Mouse (Mus musculus): ENCODE results near the gene Pik3r6.

The Pik3r6 gene

GRCm38 (mm10) chr11:68502902-68503629, at the start of gene Pik3r6:
Gene Pik3r6 (plus strand): TSS chr11:68503019.
- DNase-seq (ENCODE audit: low read depth), result no peak

DNA sequence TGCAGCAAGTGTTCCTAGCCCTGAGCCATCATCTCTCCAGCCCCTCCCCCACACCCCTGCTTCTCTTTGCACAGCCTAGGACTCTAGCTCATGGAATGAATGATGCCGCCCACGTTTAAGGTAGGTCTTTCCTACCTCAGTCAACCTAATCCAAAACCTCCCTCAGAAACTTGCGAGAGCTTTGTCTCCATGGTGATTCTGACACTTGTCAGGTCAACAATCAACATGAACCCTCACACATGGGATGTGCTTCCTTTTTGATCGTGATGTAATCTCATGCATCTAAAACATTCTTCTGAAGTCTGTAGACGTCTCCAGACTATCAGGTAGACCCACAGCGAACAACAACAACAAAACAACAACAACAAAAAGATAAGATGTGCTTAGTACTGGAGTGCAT, 49.5 kb upstream of the Pik3r6 start:
- DNase-seq (ENCODE audit: low read depth), result no peak

DNA sequence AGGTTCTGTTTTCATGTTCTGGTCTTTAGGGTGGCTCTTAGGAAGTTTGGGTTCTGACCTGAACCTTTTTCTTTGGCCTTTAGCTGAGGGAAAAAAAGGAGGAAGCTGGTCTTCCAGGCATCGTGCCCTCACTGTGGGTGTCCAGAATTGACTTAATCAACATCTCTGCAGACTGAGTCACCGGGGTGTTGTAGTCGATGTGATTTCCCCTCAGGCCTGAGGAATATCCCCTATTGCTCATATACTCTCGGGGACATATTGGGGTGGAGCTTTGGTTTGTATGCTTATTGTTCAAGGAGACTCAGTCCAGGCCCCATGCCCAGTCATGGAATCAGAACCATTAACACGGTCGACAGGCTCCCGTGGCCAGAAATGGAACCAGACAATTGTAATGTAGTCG, 44.7 kb upstream of the Pik3r6 start:
- DNase-seq (ENCODE audit: low read depth), result no peak

DNA sequence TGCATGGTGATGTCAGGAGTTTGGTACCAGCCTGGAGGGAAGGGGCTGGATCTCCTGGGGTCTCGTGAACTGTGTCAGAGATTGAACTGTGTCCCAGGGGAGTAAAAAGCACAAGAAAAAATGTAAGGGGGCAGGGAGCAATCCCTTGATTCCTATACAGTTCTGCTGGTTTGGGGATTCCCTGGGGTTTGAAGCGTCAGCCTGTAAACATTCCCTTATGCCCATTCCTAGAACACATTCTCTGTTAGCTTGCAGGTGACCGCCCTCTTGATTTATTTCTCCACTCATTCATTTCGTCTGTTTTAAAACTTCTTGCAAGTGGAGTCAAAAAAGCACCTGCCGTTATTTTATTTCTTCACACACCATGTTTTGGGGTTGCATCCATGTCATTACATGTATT, 43.8 kb upstream of the Pik3r6 start:
- DNase-seq (ENCODE audit: low read depth), result no peak

GRCm38 (mm10) chr11:68459486-68459885, 43.3 kb upstream of the Pik3r6 start:
- DNase-seq (ENCODE audit: low read depth), result no peak

DNA sequence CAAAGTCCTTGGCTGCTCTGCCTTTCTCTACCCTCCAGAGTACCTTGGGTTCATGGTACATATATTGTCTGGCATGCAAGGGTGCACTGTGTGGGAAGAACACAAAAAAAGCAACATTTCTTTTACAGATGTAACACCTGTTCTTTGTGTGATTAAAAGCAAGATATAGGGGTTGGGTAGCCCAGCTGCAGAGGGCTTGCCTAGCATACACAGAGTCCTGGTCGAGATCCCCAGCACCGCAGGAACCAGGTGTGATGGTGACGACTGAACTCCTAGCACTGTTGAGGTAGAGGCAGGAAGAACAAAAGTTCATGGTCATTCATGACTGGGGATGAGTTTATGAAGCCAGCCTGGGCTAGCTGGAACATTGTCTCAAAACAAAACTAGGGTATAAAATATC, 40.1 kb upstream of the Pik3r6 start:
- no peak for DNase-seq (ENCODE audit: low read depth)

GRCm38 (mm10) chr11:68464260-68464659, 38.6 kb upstream of the Pik3r6 start:
- DNase-seq (ENCODE audit: low read depth), result no peak

- no peak for DNase-seq (ENCODE audit: low read depth)
Measured at GRCm38 (mm10) chr11:68465090-68465489, 37.7 kb upstream of the Pik3r6 start.

DNA sequence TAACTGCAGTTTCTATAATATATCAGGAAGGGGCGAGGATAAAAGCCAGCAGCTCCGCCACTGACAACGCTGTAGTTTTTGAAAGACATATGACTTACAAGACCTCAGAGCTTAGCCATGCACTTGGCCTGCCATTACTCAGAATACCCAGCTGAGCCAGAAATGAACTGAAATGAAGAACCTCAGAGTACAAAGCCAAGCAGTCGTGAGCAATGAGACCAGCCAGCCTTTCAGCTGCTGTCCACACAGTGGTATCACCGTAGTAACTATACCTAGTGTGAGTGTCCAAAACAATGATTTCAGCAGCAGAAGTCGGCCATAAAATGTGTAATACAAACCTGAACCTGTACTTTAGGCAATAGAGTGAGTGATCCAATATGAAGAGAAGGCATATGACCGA, 35.4 kb upstream of the Pik3r6 start:
- DNase-seq (ENCODE audit: low read depth), result no peak

GRCm38 (mm10) chr11:68467962-68468612, 34.7 kb upstream of the Pik3r6 start:
- no peak for DNase-seq (ENCODE audit: low read depth)

DNA sequence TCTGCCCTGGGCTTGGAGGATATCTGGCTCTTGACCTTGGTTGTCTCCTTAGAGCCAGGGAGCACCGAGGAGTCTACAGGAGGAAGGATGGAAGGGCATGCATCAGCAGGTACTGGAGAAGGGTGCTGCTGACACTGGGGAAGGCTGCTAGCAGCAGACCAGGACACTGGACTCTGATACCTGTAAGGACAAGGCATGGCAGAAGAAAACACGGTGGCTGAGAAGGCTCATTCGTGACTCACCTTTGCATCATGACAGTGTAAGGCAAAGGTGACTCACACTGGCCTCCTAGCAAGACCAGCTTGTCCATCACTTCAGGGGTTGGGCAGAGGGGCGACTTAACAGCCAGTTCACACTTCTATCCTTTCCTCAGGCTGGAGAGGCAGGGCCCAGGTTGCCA, 33.9 kb upstream of the Pik3r6 start:
- no peak for DNase-seq (ENCODE audit: low read depth)

DNA sequence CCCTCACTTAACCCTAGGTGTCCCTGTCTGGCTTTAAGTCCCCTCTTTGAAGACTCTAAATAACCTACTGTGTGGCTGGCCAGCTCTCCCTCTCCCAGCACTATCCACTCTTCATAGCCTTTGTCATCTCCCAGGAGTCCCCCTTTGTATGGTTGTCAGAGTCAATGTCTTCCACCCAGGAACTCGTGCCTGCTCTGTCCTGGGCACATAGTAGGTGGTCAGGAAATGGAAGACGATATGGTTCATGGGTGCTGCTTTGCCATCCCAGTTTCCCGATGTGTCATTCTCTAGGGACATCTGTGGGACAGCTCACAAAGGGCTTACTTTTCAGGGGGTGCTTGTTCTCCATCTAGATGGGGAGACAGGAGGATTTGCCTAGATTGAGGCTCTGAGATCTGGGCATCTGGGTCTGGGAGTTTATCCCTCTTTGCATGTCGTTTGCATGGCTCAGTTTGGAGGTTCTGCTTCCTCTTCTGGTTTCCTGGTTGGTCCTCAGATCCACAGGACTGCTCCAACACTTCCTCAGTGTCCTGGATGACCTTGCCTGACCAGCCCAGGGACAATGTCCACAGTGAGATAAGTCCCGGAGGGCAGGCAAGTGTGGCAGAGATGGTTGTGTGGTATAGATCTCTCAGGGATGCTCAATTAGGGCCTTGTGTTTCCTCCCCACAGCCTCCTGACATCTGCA, 30.5 kb upstream of the Pik3r6 start:
- no peak for DNase-seq (ENCODE audit: low read depth)

GRCm38 (mm10) chr11:68474600-68474999, 28.2 kb upstream of the Pik3r6 start:
- DNase-seq (ENCODE audit: low read depth), result no peak

DNA sequence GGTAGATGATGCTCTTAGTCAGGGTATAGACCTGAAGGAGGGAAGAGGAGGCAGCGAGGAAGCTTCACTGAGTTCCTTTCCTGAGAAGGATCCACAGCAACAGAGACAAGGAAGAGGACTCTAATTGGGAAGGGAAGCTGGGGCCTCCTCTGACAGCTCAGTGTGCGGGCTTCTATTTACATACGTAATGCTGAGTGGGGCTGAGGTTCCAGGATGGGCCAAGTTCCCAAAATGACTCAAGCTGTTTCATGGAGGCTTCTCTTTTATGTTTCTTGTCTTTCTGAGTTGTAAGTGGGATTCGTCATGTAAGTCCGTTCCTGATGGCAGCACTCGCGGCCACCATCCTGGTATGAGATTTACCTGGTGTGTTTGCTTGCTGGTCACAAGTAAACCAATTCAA, 27.1 kb upstream of the Pik3r6 start:
- no peak for DNase-seq (ENCODE audit: low read depth)

DNA sequence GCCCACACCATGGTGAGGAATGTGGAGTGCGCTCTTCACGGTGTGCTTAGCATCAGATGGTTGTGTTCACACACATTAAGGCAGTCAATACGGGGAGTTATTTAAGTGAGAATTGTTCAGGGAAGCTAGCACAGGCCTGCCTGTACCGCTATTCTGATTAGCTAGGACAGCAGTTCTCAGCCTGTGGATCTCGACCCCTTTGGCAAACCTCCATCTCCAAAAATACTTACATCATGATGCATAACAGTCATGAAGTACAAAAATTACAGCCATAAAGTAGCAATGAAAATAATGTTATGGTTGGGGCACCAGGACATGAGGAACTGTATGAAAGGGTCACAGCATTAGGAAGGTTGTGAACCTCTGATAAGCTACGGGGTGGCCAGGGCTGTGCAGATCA, 25.2 kb upstream of the Pik3r6 start:
- no peak for DNase-seq (ENCODE audit: low read depth)

- DNase-seq (ENCODE audit: low read depth), result no peak
Measured at GRCm38 (mm10) chr11:68478574-68478981, 24.2 kb upstream of the Pik3r6 start.

DNA sequence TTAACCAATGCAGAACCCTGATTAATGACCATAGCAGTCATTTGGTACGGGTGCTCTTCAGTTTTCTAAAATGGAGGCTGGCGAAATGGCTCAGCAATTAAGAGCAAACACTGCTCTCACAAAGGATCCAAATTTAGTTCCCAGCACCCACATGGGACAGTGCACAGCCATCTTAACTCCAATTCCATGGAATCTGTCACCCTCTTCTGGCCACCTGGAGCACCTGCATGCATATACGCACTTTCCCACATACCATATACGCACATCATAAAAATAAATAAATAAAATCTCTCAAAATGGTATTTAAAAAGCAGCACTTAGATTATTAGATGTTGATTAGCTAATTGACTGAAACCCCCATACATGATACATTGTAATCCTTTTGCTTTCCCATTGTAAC, 22.2 kb upstream of the Pik3r6 start:
- DNase-seq (ENCODE audit: low read depth), result no peak

DNA sequence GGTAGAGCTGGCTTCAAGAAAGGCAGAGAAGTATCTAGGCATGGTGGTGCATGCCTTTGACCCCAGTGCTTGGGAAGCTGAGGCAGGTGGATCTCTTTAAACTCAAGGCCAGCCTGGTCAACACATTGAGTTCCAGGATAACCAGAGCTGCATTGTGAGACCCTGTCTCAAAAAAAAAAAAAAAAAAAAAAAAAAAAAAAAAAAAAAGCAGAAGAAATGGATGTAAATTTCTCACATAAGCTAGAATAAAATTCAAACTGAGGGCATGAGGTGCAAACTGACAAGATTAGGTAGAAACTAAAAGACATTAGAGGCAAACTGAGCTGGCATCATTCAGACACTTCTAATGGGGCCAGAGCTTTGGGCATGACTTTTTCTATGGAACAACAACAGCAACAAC, 20.8 kb upstream of the Pik3r6 start:
- DNase-seq (ENCODE audit: low read depth), result no peak

DNA sequence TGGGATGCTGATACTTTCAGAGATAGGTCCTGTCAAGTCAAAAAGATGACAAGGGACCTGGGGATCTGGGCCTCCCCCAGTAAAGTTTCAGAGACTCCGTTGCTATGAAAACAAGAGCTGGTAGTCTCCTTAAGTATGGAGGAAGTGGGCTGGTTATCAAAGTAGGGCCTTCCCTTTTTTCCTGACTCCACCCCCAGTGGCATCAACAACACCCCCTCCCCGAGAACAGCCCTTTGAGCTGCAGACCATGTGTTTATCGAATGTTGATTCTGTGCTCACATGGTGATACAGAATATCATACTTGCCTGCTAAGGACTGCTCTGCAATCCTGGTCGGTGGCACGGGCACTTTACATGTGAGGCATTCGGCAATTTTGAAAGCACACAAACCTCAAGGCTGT, 19.6 kb upstream of the Pik3r6 start:
- DNase-seq (ENCODE audit: low read depth), result no peak

DNA sequence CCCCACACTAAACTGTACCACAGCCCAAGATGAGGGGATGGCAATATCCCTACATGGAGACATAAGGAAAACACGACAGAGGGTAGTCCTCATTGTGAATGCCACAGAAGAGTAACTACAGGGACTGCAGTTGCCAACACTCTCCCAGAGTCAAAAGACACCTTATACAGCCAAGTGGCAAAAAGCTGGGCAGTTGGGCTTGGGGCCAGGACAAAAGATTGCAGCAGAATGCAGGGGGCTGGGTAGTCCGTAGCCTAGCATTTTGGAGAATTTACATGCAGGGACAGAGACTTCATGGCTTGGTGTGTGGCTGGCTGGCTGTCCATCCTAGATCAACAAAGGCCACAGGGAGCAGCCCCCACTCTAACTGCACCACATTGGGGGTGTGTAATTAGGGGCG, 18.4 kb upstream of the Pik3r6 start:
- no peak for DNase-seq (ENCODE audit: low read depth)

DNA sequence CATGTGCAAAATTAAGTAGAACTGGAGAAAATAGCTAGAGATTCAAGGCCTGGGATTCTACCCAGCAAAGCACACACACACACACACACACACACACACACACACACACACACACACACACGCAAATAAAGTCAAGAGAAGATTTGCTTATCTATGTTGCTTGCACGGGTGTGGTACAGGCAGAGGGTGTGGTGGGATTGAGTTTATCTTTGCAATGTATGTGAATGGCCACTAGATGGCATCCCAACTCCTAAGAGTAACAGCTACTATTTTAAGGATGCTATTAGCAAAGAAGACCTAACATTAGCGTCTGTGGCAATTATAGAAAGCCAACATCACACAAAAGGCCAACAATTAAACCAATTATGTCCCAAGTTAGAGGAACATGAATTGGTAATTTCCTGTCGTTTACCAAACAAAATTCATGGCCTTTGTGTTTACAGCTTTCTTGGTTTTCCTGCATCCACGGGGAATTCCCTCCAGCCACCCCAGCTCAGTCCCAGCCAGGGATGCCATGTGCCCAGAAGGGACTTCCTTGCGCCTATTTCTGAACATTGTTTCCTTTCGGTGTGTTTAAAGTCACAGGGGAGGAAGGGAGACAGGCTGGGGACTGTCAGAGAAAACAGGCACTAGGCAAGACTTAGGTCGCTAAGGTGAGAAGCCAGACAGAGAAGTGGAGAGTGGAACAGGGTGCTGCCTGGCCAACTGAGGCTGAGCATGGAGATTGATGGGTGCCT, 17.4 kb upstream of the Pik3r6 start:
- DNase-seq (ENCODE audit: low read depth), result peak; percentile 68

DNA sequence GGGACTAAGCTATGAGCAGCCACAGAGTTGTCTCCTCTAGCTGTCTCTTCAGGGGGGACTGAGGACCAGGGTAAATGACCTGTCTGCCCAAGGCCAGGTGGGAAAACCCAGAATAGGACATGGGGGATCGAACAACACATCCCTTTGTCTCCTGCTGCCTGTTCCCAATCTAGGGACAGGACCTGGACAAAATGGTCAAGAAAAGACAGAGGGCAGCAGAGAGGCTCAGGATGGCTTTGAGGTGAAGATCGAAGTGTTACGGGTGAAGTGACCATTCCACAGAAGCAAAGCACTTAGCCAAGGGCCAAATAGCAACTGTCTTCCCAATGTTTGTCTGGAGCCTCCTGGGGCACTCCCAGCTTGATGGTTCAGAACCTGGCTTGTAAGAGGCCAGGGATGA, 16.7 kb upstream of the Pik3r6 start:
- DNase-seq (ENCODE audit: low read depth), result no peak

DNA sequence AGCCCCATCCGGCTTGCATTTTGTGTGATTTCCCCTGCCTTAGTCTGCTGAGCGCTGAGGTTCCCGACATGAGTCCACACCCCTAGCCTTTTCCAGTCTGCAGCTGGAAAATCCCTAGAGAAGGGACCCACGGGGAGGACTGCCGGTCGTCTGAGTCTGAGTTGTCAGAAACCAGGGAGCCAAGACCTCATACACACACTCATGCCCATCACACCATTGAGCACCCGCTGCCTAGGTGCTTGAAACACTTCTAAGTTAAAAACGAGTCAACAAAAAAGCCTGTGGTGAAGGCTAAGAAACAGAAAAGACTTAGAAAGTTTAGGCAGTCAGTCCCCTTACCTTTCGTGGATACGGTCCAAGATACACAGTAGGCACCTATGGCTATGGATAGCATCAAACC, 15.1 kb upstream of the Pik3r6 start:
- DNase-seq (ENCODE audit: low read depth), result no peak

Data from c-Kit-positive CD71-negative TER-119-negative erythroid progenitor cells, embryonic 14.5 days (primary cell).